Mouse (Mus musculus): ENCODE measurements around the gene Muc3a. TPM values are rescaled to one million over a fixed set of nuclear protein-coding genes. Genes with fewer than 3 reads are reported as not detected.

Gene Muc3a
- polyA plus RNA-seq, 1 experiment from 2014 or later = 0.08 TPM

DNA sequence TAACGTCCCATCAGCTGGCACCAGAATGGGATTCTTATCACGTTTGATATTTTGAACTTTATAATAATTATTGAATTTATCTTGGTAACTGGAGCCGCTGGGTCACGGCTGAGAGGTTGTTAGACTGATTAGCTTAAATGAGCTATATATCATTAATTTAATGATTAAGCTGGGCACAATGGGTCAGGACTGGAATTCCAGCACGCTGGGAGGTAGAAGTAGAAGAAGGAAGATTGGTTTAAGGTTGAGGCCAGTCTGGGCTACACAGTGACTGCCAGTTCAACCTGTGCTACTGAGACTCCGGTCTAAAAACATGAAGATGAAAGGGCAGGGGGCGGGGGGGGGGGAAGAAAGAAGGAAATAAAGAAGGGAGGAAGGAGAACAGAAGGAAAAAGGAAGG, 40.7 kb downstream of the Muc3a start:
- 64% methylated on average over 7 of the region's 7 CpGs for WGBS
- Histone ChIP-seq H3K4me1 (no peaks in the 10 kb centered on the region), H3K27ac (no peak overlapping the region), H3K9ac (no peak overlapping the region), H3K9me3 (no peaks in the 10 kb centered on the region), H3K4me3 (no peak overlapping the region), H3K36me3 (no peaks in the 10 kb centered on the region), H3K27me3 (no peaks in the 10 kb centered on the region; the same call in 1 of the 2 replicates), H3K4me2 (no peak overlapping the region)
- ATAC-seq (ENCODE audit: insufficient number of reproducible peaks, low FRiP score, low TSS enrichment, low read depth) = no peak

DNA sequence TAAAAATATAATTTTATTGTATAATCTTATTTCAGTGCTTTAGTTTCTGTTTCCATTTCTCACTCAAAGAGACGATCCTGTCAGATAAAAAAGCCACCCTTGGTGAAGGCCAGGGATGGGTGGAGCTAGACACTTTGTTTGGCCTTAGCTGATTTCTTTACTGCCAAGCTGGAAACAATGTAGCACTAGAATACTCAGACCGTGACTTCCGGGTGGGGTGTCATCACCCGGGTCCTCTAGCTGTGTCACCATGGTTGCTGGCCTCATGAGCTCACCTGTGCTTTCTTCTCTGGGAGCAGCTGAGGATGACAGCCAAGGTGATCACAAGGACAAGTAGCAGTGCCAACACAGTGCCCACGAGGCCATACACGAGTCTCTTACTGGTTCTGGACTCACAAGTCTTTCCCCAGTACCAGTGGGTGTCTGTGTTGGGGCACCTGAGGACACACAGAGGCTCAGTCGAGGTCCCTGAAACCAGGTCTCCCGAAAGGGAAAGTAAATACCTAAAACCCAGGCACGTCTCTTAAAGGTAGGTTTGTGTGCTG, 41.3 kb downstream of the Muc3a start:
- no peak for ATAC-seq (ENCODE audit: insufficient number of reproducible peaks, low FRiP score, low TSS enrichment, low read depth)
- Histone ChIP-seq H3K9me3 (no peaks in the 10 kb centered on the region), H3K27me3 (no peaks in the 10 kb centered on the region; the same call in 1 of the 2 replicates), H3K4me1 (no peaks in the 10 kb centered on the region), H3K9ac (no peak overlapping the region), H3K36me3 (no peaks in the 10 kb centered on the region), H3K4me2 (no peak overlapping the region), H3K4me3 (no peak overlapping the region), H3K27ac (no peak overlapping the region)
- 75% methylated on average over 9 of the region's 9 CpGs for WGBS

DNA sequence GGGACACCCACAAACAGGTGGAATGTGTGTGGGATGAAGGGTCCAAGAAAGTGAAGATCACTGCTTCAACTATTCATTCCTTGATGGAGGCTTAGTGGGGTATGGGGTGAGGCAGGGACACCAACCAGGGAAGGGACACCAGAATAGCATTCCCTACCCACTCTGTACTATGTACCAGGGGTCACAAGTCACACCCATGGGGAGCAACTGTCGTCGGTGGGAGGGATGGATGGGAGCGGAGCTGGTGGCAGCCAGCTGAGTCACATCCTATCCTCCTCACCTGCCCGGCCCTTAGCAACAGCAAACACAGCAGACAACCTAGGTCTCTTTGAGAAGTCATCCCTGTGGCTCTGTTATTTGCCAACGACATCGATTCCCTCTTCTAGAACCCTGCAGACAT, 44.6 kb downstream of the Muc3a start:
- no peaks in the 10 kb centered on the region for H3K4me1 ChIP-seq
- no peak for ATAC-seq (ENCODE audit: insufficient number of reproducible peaks, low FRiP score, low TSS enrichment, low read depth)
- H3K27me3 ChIP-seq = no peaks in the 10 kb centered on the region; the same call in 1 of the 2 replicates
- no peak overlapping the region for H3K4me3 ChIP-seq
- no peak overlapping the region for H3K27ac ChIP-seq
- no peaks in the 10 kb centered on the region for H3K36me3 ChIP-seq
- H3K9ac ChIP-seq = no peak overlapping the region
- H3K4me2 ChIP-seq = no peak overlapping the region
- 69% methylated on average over 6 of the region's 6 CpGs for WGBS
- no peaks in the 10 kb centered on the region for H3K9me3 ChIP-seq

DNA sequence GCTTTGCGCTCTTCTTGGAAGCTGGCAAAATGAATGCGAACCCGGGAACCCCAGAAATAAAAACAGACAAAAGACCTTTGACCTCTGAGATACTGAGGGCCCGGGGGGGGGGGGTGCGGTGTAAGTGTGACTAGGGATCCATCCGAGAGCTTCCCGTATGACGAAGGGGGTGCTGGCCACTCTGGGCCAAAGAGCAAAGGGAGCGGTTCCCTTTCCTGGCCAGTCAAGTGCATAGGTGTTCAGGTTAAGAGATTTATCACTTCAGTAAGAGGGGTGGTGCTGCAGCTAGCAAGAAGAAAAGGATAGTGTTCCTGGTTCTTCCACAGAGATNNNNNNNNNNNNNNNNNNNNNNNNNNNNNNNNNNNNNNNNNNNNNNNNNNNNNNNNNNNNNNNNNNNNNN, 46.2 kb downstream of the Muc3a start:
- H3K4me2 ChIP-seq = no peak overlapping the region

DNA sequence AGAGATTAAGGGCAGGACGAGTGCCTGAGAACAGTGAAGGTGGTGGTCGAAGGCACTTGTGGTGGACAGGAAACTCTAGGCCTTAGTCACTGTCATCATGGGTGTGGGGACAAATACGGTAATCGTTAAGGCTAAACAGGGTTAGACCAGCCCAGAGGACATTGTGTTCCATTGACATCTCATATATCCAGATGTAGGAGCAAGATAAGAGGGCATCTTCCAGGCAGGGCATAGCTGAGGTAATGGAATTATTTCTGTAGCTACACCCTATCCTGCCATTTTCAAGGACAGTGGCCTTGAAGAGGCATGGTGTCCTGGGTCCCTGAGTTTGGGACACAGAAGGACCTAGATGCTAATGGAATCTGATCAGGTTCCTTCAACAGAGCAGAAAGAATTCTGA, 50.3 kb downstream of the Muc3a start:
- H3K9ac ChIP-seq = no peak overlapping the region
- H3K9me3 ChIP-seq = no peaks in the 10 kb centered on the region
- H3K4me1 ChIP-seq = no peaks in the 10 kb centered on the region
- H3K36me3 ChIP-seq = no peaks in the 10 kb centered on the region
- H3K27me3 ChIP-seq = no peaks in the 10 kb centered on the region
- H3K4me2 ChIP-seq = no peak overlapping the region
- H3K4me3 ChIP-seq = no peak overlapping the region
- 76% methylated on average over 4 of the region's 4 CpGs for WGBS
- H3K27ac ChIP-seq = no peak overlapping the region
- no peak for ATAC-seq (ENCODE audit: insufficient number of reproducible peaks, low FRiP score, low TSS enrichment, low read depth)

More for the DNA sequence above, 46.2 kb downstream of the Muc3a start:
- no peak overlapping the region for H3K27ac ChIP-seq
- 80% methylated on average over 9 of the region's 9 CpGs for WGBS
- H3K27me3 ChIP-seq = no peaks in the 10 kb centered on the region; the same call in 1 of the 2 replicates
- no peaks in the 10 kb centered on the region for H3K36me3 ChIP-seq
- no peak for ATAC-seq (ENCODE audit: insufficient number of reproducible peaks, low FRiP score, low TSS enrichment, low read depth)
- H3K4me1 ChIP-seq = no peaks in the 10 kb centered on the region
- H3K9me3 ChIP-seq = no peaks in the 10 kb centered on the region
- H3K9ac ChIP-seq = no peak overlapping the region
- no peak overlapping the region for H3K4me3 ChIP-seq

DNA sequence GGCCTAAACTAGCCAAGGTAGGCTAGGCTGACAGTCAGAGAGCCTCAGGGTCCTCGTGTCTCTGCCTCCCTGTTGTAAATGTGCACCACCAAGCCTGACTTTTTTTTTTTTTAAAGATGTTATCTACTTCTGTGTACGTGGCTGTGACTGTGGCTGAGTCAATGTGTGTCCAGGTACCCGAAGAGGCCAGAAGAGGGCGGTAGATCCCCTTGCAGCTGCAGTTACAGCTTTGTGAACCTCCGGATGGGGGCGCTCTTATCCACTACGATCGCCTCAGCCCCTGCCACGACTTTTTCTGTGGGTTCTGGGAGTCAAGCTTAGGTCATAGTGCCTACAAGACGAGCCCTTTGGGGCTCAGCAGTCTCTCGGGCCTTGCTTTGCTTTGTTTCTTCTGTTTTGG, 52.7 kb downstream of the Muc3a start:
- Histone ChIP-seq H3K27ac (no peak overlapping the region), H3K27me3 (no peaks in the 10 kb centered on the region), H3K9me3 (no peaks in the 10 kb centered on the region), H3K4me2 (no peak overlapping the region), H3K4me1 (no peaks in the 10 kb centered on the region), H3K4me3 (no peak overlapping the region), H3K36me3 (no peaks in the 10 kb centered on the region), H3K9ac (no peak overlapping the region)
- ATAC-seq (ENCODE audit: insufficient number of reproducible peaks, low FRiP score, low TSS enrichment, low read depth) = no peak
- 26% methylated on average over 11 of the region's 11 CpGs for WGBS

Other genes starting within 250 kb of the Muc3a start
- gene Cldn15, start 245.8 kb downstream of the Muc3a start, polyA plus RNA-seq (2015; fragmentation: Nextera tagmentation; extraction: Ambion mirVana) = 0.15 and 1.0 TPM in 2 replicates
- 61.4 and 73.5 TPM in 2 replicates for gene Plod3, start 225.4 kb downstream of the Muc3a start, polyA plus RNA-seq (2015; fragmentation: Nextera tagmentation; extraction: Ambion mirVana)
- 96.7 and 106 TPM in 2 replicates for gene Znhit1, start 224.4 kb downstream of the Muc3a start, polyA plus RNA-seq (2015; fragmentation: Nextera tagmentation; extraction: Ambion mirVana)
- gene Vgf, start 186.0 kb downstream of the Muc3a start, polyA plus RNA-seq (2015; fragmentation: Nextera tagmentation; extraction: Ambion mirVana) = 0.06 and 0.09 TPM in 2 replicates
- 161 and 178 TPM in 2 replicates for gene Ap1s1, start 166.3 kb downstream of the Muc3a start, polyA plus RNA-seq (2015; fragmentation: Nextera tagmentation; extraction: Ambion mirVana)
- 0.52 and 0.65 TPM in 2 replicates for gene Serpine1, start 140.1 kb downstream of the Muc3a start, polyA plus RNA-seq (2015; fragmentation: Nextera tagmentation; extraction: Ambion mirVana)
- 7.6 and 8.8 TPM in 2 replicates for gene Trim56, start 96.2 kb downstream of the Muc3a start, polyA plus RNA-seq (2015; fragmentation: Nextera tagmentation; extraction: Ambion mirVana)
- gene Muc3, start 63.1 kb downstream of the Muc3a start, polyA plus RNA-seq (2015; fragmentation: Nextera tagmentation; extraction: Ambion mirVana) = not detected in 2 replicates
- gene Ache, start 75.1 kb upstream of the Muc3a start, polyA plus RNA-seq (2015; fragmentation: Nextera tagmentation; extraction: Ambion mirVana) = 11.3 and 25.3 TPM in 2 replicates
- 6.7 and 11.3 TPM in 2 replicates for gene Ufsp1, start 82.2 kb upstream of the Muc3a start, polyA plus RNA-seq (2015; fragmentation: Nextera tagmentation; extraction: Ambion mirVana)
- 113 and 117 TPM in 2 replicates for gene Srrt, start 95.3 kb upstream of the Muc3a start, polyA plus RNA-seq (2015; fragmentation: Nextera tagmentation; extraction: Ambion mirVana)
- 109 and 110 TPM in 2 replicates for gene Trip6, start 102.0 kb upstream of the Muc3a start, polyA plus RNA-seq (2015; fragmentation: Nextera tagmentation; extraction: Ambion mirVana)
- gene Slc12a9, start 121.2 kb upstream of the Muc3a start, polyA plus RNA-seq (2015; fragmentation: Nextera tagmentation; extraction: Ambion mirVana) = 13.9 and 14.4 TPM in 2 replicates
- gene Ephb4, start 137.7 kb upstream of the Muc3a start, polyA plus RNA-seq (2015; fragmentation: Nextera tagmentation; extraction: Ambion mirVana) = 61.1 and 68.6 TPM in 2 replicates